Mouse (Mus musculus): ENCODE measurements around the gene Cldn34c3.
"Not testable (repeated sequence)": the region's sequence is repeated elsewhere in the genome, so short reads cannot be mapped to it uniquely, and the experiment has no call there.

Gene Cldn34c3

GRCm38 (mm10) chrX:123793365-123793764, at the start of gene Cldn34c3:
Gene Cldn34c3 (plus strand): TSS chrX:123793665.
- not testable (repeated sequence) for TF ChIP-seq GATA4 (IDR thresholded peaks at IDR 0.05; ENCODE audit: insufficient replicate concordance, low read length)
